Mouse (Mus musculus) forebrain, embryonic 14.5 days (tissue): ENCODE results near the gene Otx2. TPM values are rescaled to one million over a fixed set of nuclear protein-coding genes. Genes with fewer than 3 reads are reported as not detected.

Experiments used
- ATAC-seq: fragments of 200-750 bp; cut with Nextera tagmentation; 2 replicates; pipeline ENCODE4 v1.8.0; 2017; ENCODE audit warnings: mild to moderate bottlenecking, moderate library complexity
- DNase-seq: peaks from one replicate; pipeline ENCODE4 v3.0.0-alpha.2; 2015; ENCODE audit warnings: low spot score
- H3K27ac ChIP-seq: fragments of 300-500 bp; sonication (generic); 2 replicates; pipeline ENCODE4 v1.5.1; 2014; ENCODE audit warnings: low read depth, mild to moderate bottlenecking, control low read depth, low read length, moderate library complexity
- H3K27me3 ChIP-seq: fragments of 300-500 bp; sonication (generic); replicated peaks from 2 replicates; pipeline ENCODE4 v1.6.1; 2014; ENCODE audit warnings: low read length, control low read depth, mixed read lengths; ENCODE audit not compliant: control insufficient read depth, insufficient read depth
- H3K36me3 ChIP-seq: fragments of 300-500 bp; sonication (generic); 2 replicates; pipeline ENCODE4 v1.6.1; 2014; ENCODE audit warnings: low read length, control low read depth; ENCODE audit not compliant: control insufficient read depth, insufficient read depth
- H3K4me1 ChIP-seq: fragments of 300-500 bp; sonication (generic); 2 replicates; pipeline ENCODE4 v1.6.1; 2014; ENCODE audit warnings: antibody characterized with exemption, low read length, control low read depth; ENCODE audit not compliant: control insufficient read depth, insufficient read depth
- H3K4me2 ChIP-seq: fragments of 300-500 bp; sonication (generic); 2 replicates; pipeline ENCODE4 v1.6.1; 2014; ENCODE audit warnings: mild to moderate bottlenecking, control low read depth, low read length
- H3K4me3 ChIP-seq: fragments of 300-500 bp; sonication (generic); 2 replicates; pipeline ENCODE4 v1.5.1; 2014; ENCODE audit warnings: low read depth, low read length, control low read depth
- H3K9ac ChIP-seq: fragments of 300-500 bp; sonication (generic); 2 replicates; pipeline ENCODE4 v1.6.1; 2014; ENCODE audit warnings: mild to moderate bottlenecking, low read length, control low read depth, moderate library complexity
- H3K9me3 ChIP-seq: fragments of 300-500 bp; sonication (generic); replicated peaks from 2 replicates; pipeline ENCODE4 v1.6.1; 2016; ENCODE audit warnings: low read length, control low read depth, mixed read lengths; ENCODE audit not compliant: control insufficient read depth
- WGBS: fragments of 180-500 bp; shearing (Covaris S2); extraction: QIAGEN DNeasy Blood & Tissue Kit; methylation state at CpG from one replicate; pipeline ENCODE4 v1.1.7; 2014; 5-methylcytosine and 5-hydroxymethylcytosine counted together
- polyA plus RNA-seq: library from polyadenylated mRNA; unstranded; fragments of >200 nt; fragmentation: Nextera tagmentation; extraction: Ambion mirVana; gene quantifications from 2 replicates; pipeline ENCODE4 v1.2.1, GENCODE M21; 2014

Gene Otx2
- polyA plus RNA-seq, 1 experiment from 2014 or later = 19.0 TPM

GRCm38 (mm10) chr14:48664841-48665815 is 8.5 kb downstream of the Otx2 start:
- H3K36me3 ChIP-seq = no peaks in the 10 kb centered on the region
- under 1% methylated on average over 50 of the region's 50 CpGs for WGBS
- DNase-seq (peak; percentile 62), ATAC-seq (0 out of 2 replicates have a peak, but pooled peaks have one; percentile 30)
- H3K27me3 ChIP-seq = peaks cover 48% of the 10 kb centered on the region
- peak overlapping the region; percentile 49 for H3K4me2 ChIP-seq
- no peaks in the 10 kb centered on the region for H3K9me3 ChIP-seq
- H3K9ac ChIP-seq = peak overlapping the region; percentile 59
- peaks cover 12% of the 10 kb centered on the region; the same call in 1 of the 2 replicates for H3K4me1 ChIP-seq
- H3K27ac ChIP-seq = peak overlapping the region; percentile 1; the same call in 1 of the 2 replicates
- peak overlapping the region; percentile 30 for H3K4me3 ChIP-seq

- H3K36me3 ChIP-seq = no peaks in the 10 kb centered on the region
- H3K4me1 ChIP-seq = peaks cover 12% of the 10 kb centered on the region; the same call in 1 of the 2 replicates
- DNase-seq (no peak), ATAC-seq (no peak)
- H3K4me2 ChIP-seq = peak overlapping the region; percentile 49
- H3K27ac ChIP-seq = no peak overlapping the region
- no peaks in the 10 kb centered on the region for H3K9me3 ChIP-seq
- peaks cover 49% of the 10 kb centered on the region for H3K27me3 ChIP-seq
- H3K4me3 ChIP-seq = peak overlapping the region; percentile 30
- H3K9ac ChIP-seq = peak overlapping the region; percentile 59
- WGBS = 1% methylated on average over 14 of the region's 14 CpGs
Measured at GRCm38 (mm10) chr14:48664001-48664810, 9.4 kb downstream of the Otx2 start.

GRCm38 (mm10) chr14:48663531-48663930 is 10.1 kb downstream of the Otx2 start:
- H3K27ac ChIP-seq = no peak overlapping the region
- ATAC-seq = no peak
- no peaks in the 10 kb centered on the region for H3K36me3 ChIP-seq
- peak overlapping the region; percentile 13; the same call in 1 of the 2 replicates for H3K4me3 ChIP-seq
- H3K4me1 ChIP-seq = peaks cover 8% of the 10 kb centered on the region; the same call in 1 of the 2 replicates
- no peaks in the 10 kb centered on the region for H3K9me3 ChIP-seq
- WGBS = 0% methylated on average over 4 of the region's 4 CpGs
- peak overlapping the region; percentile 10; the same call in 1 of the 2 replicates for H3K9ac ChIP-seq
- no peak for DNase-seq
- peak overlapping the region; percentile 49 for H3K4me2 ChIP-seq
- peaks cover 51% of the 10 kb centered on the region for H3K27me3 ChIP-seq

- no peaks in the 10 kb centered on the region for H3K9me3 ChIP-seq
- H3K9ac ChIP-seq = peak overlapping the region; percentile 58
- H3K4me2 ChIP-seq = peak overlapping the region; percentile 51
- H3K27ac ChIP-seq = peak overlapping the region; percentile 30; the same call in 1 of the 2 replicates
- H3K27me3 ChIP-seq = peaks cover 59% of the 10 kb centered on the region
- H3K4me3 ChIP-seq = peak overlapping the region; percentile 24
- ATAC-seq (peak; percentile 44), DNase-seq (peak; percentile 75)
- H3K4me1 ChIP-seq = peaks cover 8% of the 10 kb centered on the region; the same call in 1 of the 2 replicates
- no peaks in the 10 kb centered on the region for H3K36me3 ChIP-seq
- 2% methylated on average over 16 of the region's 16 CpGs for WGBS
Measured at GRCm38 (mm10) chr14:48662568-48663236, 10.9 kb downstream of the Otx2 start.

GRCm38 (mm10) chr14:48661646-48662567 is 11.7 kb downstream of the Otx2 start:
- Histone ChIP-seq H3K27ac (peak overlapping the region; percentile 30; the same call in 1 of the 2 replicates), H3K4me1 (peaks cover 8% of the 10 kb centered on the region; the same call in 1 of the 2 replicates), H3K4me2 (peak overlapping the region; percentile 51), H3K27me3 (peaks cover 60% of the 10 kb centered on the region), H3K36me3 (no peaks in the 10 kb centered on the region), H3K4me3 (peak overlapping the region; percentile 24), H3K9ac (peak overlapping the region; percentile 58), H3K9me3 (no peaks in the 10 kb centered on the region)
- WGBS = 5% methylated on average over 38 of the region's 38 CpGs
- DNase-seq (no peak), ATAC-seq (peak; percentile 13; the same call in 1 of the 2 replicates)

GRCm38 (mm10) chr14:48661151-48661550 is 12.5 kb downstream of the Otx2 start:
- no peak for DNase-seq
- no peak overlapping the region for H3K27ac ChIP-seq
- H3K9ac ChIP-seq = peak overlapping the region; percentile 25; the same call in 1 of the 2 replicates
- WGBS = 30% methylated on average over 8 of the region's 8 CpGs
- peaks cover 63% of the 10 kb centered on the region for H3K27me3 ChIP-seq
- peaks cover 8% of the 10 kb centered on the region; the same call in 1 of the 2 replicates for H3K4me1 ChIP-seq
- no peaks in the 10 kb centered on the region for H3K36me3 ChIP-seq
- H3K4me3 ChIP-seq = peak overlapping the region; percentile 24
- no peak for ATAC-seq
- H3K9me3 ChIP-seq = no peaks in the 10 kb centered on the region
- H3K4me2 ChIP-seq = peak overlapping the region; percentile 24

- Histone ChIP-seq H3K27me3 (peaks cover 69% of the 10 kb centered on the region), H3K9me3 (no peaks in the 10 kb centered on the region), H3K27ac (no peak overlapping the region), H3K4me1 (peaks cover 8% of the 10 kb centered on the region; the same call in 1 of the 2 replicates), H3K9ac (no peak overlapping the region), H3K4me2 (no peak overlapping the region), H3K36me3 (no peaks in the 10 kb centered on the region), H3K4me3 (no peak overlapping the region)
- ATAC-seq (no peak), DNase-seq (no peak)
- WGBS = 69% methylated on average over 4 of the region's 4 CpGs
Measured at GRCm38 (mm10) chr14:48660593-48660992, 13.0 kb downstream of the Otx2 start.
